Mouse (Mus musculus): ENCODE data around the gene Gm44973. TPM values are rescaled to one million over a fixed set of nuclear protein-coding genes. Genes with fewer than 3 reads are reported as not detected.
A peak's percentile ranks its signal among the peaks of the same experiment; 100 is the strongest.
"Not testable (repeated sequence)": the region's sequence is repeated elsewhere in the genome, so short reads cannot be mapped to it uniquely, and the experiment has no call there.

Gm44973 gene
- polyA plus RNA-seq, 1 experiment from 2014 or later = 0.89 TPM

- Histone ChIP-seq H3K4me1 (peaks cover 34% of the 10 kb centered on the region), H3K27me3 (no peaks in the 10 kb centered on the region), H3K36me3 (peaks cover 32% of the 10 kb centered on the region), H3K9me3 (no peaks in the 10 kb centered on the region), H3K9ac (replicated peaks) (peak within 1 kb of the TSS; percentile 88), H3K27ac (replicated peaks) (peak within 1 kb of the TSS; percentile 72), H3K4me3 (peak within 1 kb of the TSS; percentile 72), H3K4me2 (replicated peaks) (peak within 1 kb of the TSS; percentile 85)
- WGBS = 5% methylated on average over 22 of the region's 26 CpGs
- ATAC-seq (replicated peaks) = peak; percentile 87
Measured at GRCm38 (mm10) chr7:4996003-4996895, 19.0 kb upstream of the Gm44973 start, which contains the start of gene Zfp579. Gene Zfp579 (minus strand): TSS chr7:4996158.

GRCm38 (mm10) chr7:4996934-4997333, 18.4 kb upstream of the Gm44973 start:
- H3K9me3 ChIP-seq = no peaks in the 10 kb centered on the region
- WGBS = 64% methylated on average over 8 of the region's 8 CpGs
- no peak for ATAC-seq (replicated peaks)
- H3K27ac ChIP-seq (replicated peaks) = peak overlapping the region; percentile 62
- peak overlapping the region; percentile 72 for H3K4me3 ChIP-seq
- peak overlapping the region; percentile 85 for H3K4me2 ChIP-seq (replicated peaks)
- H3K27me3 ChIP-seq = no peaks in the 10 kb centered on the region
- peaks cover 34% of the 10 kb centered on the region for H3K4me1 ChIP-seq
- H3K9ac ChIP-seq (replicated peaks) = peak overlapping the region; percentile 88
- peaks cover 26% of the 10 kb centered on the region for H3K36me3 ChIP-seq

- no peak for ATAC-seq (replicated peaks)
- H3K4me3 ChIP-seq = no peak overlapping the region
- H3K9ac ChIP-seq (replicated peaks) = no peak overlapping the region
- H3K4me2 ChIP-seq (replicated peaks) = no peak overlapping the region
- H3K9me3 ChIP-seq = no peaks in the 10 kb centered on the region
- H3K27me3 ChIP-seq = no peaks in the 10 kb centered on the region
- H3K4me1 ChIP-seq = peaks cover 13% of the 10 kb centered on the region
- H3K27ac ChIP-seq (replicated peaks) = no peak overlapping the region
- H3K36me3 ChIP-seq = 0 out of 2 replicates have a peak, but pooled peaks cover 3% of the 10 kb centered on the region
- WGBS = 70% methylated on average over 2 of the region's 2 CpGs
Measured at GRCm38 (mm10) chr7:4999876-5000275, 15.4 kb upstream of the Gm44973 start.

GRCm38 (mm10) chr7:5002876-5003275, 12.4 kb upstream of the Gm44973 start:
- H3K4me2 ChIP-seq (replicated peaks); H3K9me3 ChIP-seq; H3K9ac ChIP-seq (replicated peaks); H3K27ac ChIP-seq (replicated peaks); H3K4me1 ChIP-seq; H3K4me3 ChIP-seq; H3K27me3 ChIP-seq; ATAC-seq (replicated peaks): not testable (repeated sequence)
- WGBS = 60% methylated on average over 8 of the region's 8 CpGs
- peaks cover 19% of the 10 kb centered on the region for H3K36me3 ChIP-seq

GRCm38 (mm10) chr7:5008229-5008628, 7.1 kb upstream of the Gm44973 start:
- WGBS = 97% methylated on average over 26 of the region's 26 CpGs
- H3K9ac ChIP-seq (replicated peaks) = no peak overlapping the region
- peaks cover 63% of the 10 kb centered on the region for H3K36me3 ChIP-seq
- no peaks in the 10 kb centered on the region for H3K9me3 ChIP-seq
- ATAC-seq (replicated peaks) = no peak
- no peaks in the 10 kb centered on the region for H3K27me3 ChIP-seq
- H3K4me2 ChIP-seq (replicated peaks) = no peak overlapping the region
- no peak overlapping the region for H3K4me3 ChIP-seq
- peaks cover 3% of the 10 kb centered on the region; the same call in 1 of the 2 replicates for H3K4me1 ChIP-seq
- no peak overlapping the region for H3K27ac ChIP-seq (replicated peaks)

GRCm38 (mm10) chr7:5012681-5013513, 2.4 kb upstream of the Gm44973 start:
- no peak overlapping the region for H3K27ac ChIP-seq (replicated peaks)
- 91% methylated on average over 27 of the region's 27 CpGs for WGBS
- no peaks in the 10 kb centered on the region for H3K27me3 ChIP-seq
- peaks cover 47% of the 10 kb centered on the region for H3K36me3 ChIP-seq
- H3K4me3 ChIP-seq = no peak overlapping the region
- peaks cover 16% of the 10 kb centered on the region for H3K4me1 ChIP-seq
- no peaks in the 10 kb centered on the region for H3K9me3 ChIP-seq
- no peak overlapping the region; the same call in 1 of the 2 replicates for H3K4me2 ChIP-seq (replicated peaks)
- ATAC-seq (replicated peaks) = no peak
- H3K9ac ChIP-seq (replicated peaks) = no peak overlapping the region

GRCm38 (mm10) chr7:5014251-5015117, 812 bp upstream of the Gm44973 start, which contains the start of the genes Zfp524 and Fiz1:
Gene Zfp524 (plus strand): TSS chr7:5014415.
Gene Fiz1 (minus strand): TSS chr7:5014697.
- H3K4me1 ChIP-seq = peaks cover 19% of the 10 kb centered on the region
- WGBS = under 1% methylated on average over 42 of the region's 42 CpGs
- H3K9ac ChIP-seq (replicated peaks) = peak within 1 kb of the TSS; percentile 82
- no peaks in the 10 kb centered on the region for H3K27me3 ChIP-seq
- ATAC-seq (replicated peaks) = peak; percentile 86
- H3K4me2 ChIP-seq (replicated peaks) = peak within 1 kb of the TSS; percentile 61
- H3K27ac ChIP-seq (replicated peaks) = peak within 1 kb of the TSS; percentile 99
- peaks cover 31% of the 10 kb centered on the region for H3K36me3 ChIP-seq
- H3K4me3 ChIP-seq = peak within 1 kb of the TSS; percentile 89
- no peaks in the 10 kb centered on the region for H3K9me3 ChIP-seq

GRCm38 (mm10) chr7:5016057-5016456, 761 bp downstream of the Gm44973 start:
- Histone ChIP-seq H3K4me2 (replicated peaks) (peak overlapping the region; percentile 61), H3K9ac (replicated peaks) (peak overlapping the region; percentile 51), H3K36me3 (peaks cover 16% of the 10 kb centered on the region), H3K4me3 (peak overlapping the region; percentile 89), H3K9me3 (no peaks in the 10 kb centered on the region), H3K4me1 (peaks cover 25% of the 10 kb centered on the region), H3K27ac (replicated peaks) (peak overlapping the region; percentile 99), H3K27me3 (no peaks in the 10 kb centered on the region)
- ATAC-seq (replicated peaks) = no peak
- 65% methylated on average over 3 of the region's 3 CpGs for WGBS

GRCm38 (mm10) chr7:5016920-5017319, 1.6 kb downstream of the Gm44973 start:
- Histone ChIP-seq H3K9me3 (no peaks in the 10 kb centered on the region), H3K4me2 (replicated peaks) (no peak overlapping the region), H3K4me1 (peaks cover 34% of the 10 kb centered on the region), H3K9ac (replicated peaks) (no peak overlapping the region), H3K4me3 (no peak overlapping the region), H3K36me3 (peaks cover 7% of the 10 kb centered on the region), H3K27ac (replicated peaks) (no peak overlapping the region), H3K27me3 (no peaks in the 10 kb centered on the region)
- no peak for ATAC-seq (replicated peaks)
- 98% methylated on average over 2 of the region's 2 CpGs for WGBS

- no peak for ATAC-seq (replicated peaks)
- H3K4me2 ChIP-seq (replicated peaks) = no peak overlapping the region
- WGBS = 95% methylated on average over 16 of the region's 16 CpGs
- no peak overlapping the region for H3K9ac ChIP-seq (replicated peaks)
- H3K27ac ChIP-seq (replicated peaks) = no peak overlapping the region
- no peaks in the 10 kb centered on the region for H3K27me3 ChIP-seq
- peaks cover 4% of the 10 kb centered on the region for H3K36me3 ChIP-seq
- H3K9me3 ChIP-seq = no peaks in the 10 kb centered on the region
- no peak overlapping the region for H3K4me3 ChIP-seq
- H3K4me1 ChIP-seq = peaks cover 34% of the 10 kb centered on the region
Measured at GRCm38 (mm10) chr7:5017352-5017751, 2.1 kb downstream of the Gm44973 start.

GRCm38 (mm10) chr7:5017931-5018330, 2.6 kb downstream of the Gm44973 start:
- Histone ChIP-seq H3K4me2 (replicated peaks) (no peak overlapping the region), H3K4me1 (peaks cover 34% of the 10 kb centered on the region), H3K27ac (replicated peaks) (no peak overlapping the region), H3K9me3 (no peaks in the 10 kb centered on the region), H3K27me3 (no peaks in the 10 kb centered on the region), H3K4me3 (no peak overlapping the region), H3K36me3 (peaks cover 6% of the 10 kb centered on the region; the same call in 1 of the 2 replicates), H3K9ac (replicated peaks) (no peak overlapping the region)
- 99% methylated on average over 21 of the region's 21 CpGs for WGBS
- ATAC-seq (replicated peaks) = no peak
